Comparison of ENCODE assay signal across 24 mouse cellular contexts in genomic region chr16:90435231-90435630, GRCm38 (mm10). TPM values are rescaled to one million over a fixed set of nuclear protein-coding genes. Genes with fewer than 3 reads are reported as not detected.
DNase-seq lines count a peak whose midpoint lies in the region; ATAC-seq lines count a peak whose summit lies in the region.
"Had no signal": no experiment of that assay in that cellular context is flagged by ENCODE, and none has a peak within 500 bp of the region (broad histone marks: within the 10 kb centered on the region; RNA-seq: fewer than 3 reads in every experiment).

No protein-coding gene starts in this region.

- peaks cover 54% of the 10 kb centered on the region for H3K4me1 ChIP-seq in forebrain, embryonic 10.5 days
- H3K4me1 ChIP-seq in forebrain, embryonic 11.5 days (replicated peaks; ENCODE audit: control insufficient read depth, insufficient read depth, low read length) = peaks cover 10% of the 10 kb centered on the region; the same call in 1 of the 2 replicates
- no peaks in the 10 kb centered on the region for H3K4me1 ChIP-seq in liver, embryonic 16.5 days (ENCODE audit: control insufficient read depth, low read depth, low read length)
- peaks cover 49% of the 10 kb centered on the region for H3K4me1 ChIP-seq in embryonic facial prominence, embryonic 10.5 days

- no peak for DNase-seq in forebrain, embryonic 10.5 days (ENCODE audit: extremely low spot score, low spot score)
- no peak for DNase-seq in forebrain, embryonic 11.5 days (ENCODE audit: low spot score)
- no peak for DNase-seq in liver
- DNase-seq in embryonic facial prominence, embryonic 10.5 days (ENCODE audit: low spot score) = no peak
- no peak for DNase-seq in kidney, postnatal 25 days
- DNase-seq in urinary bladder, postnatal 4 days (ENCODE audit: low spot score in 2 of 2) = no peak
- DNase-seq: adrenal gland, postnatal 25 days; cerebellum, adult 11 months; cerebellum, postnatal 10 days; gastrocnemius, postnatal 25 days; kidney, adult 2 months; kidney, postnatal 14 days; lung, adult 2 months; midbrain, embryonic 14.5 days; retina, postnatal 1 day; right cerebral cortex, postnatal 4 days had no signal

- WGBS in forebrain, embryonic 10.5 days = 80% methylated on average over 4 of the region's 4 CpGs
- WGBS in forebrain, embryonic 11.5 days = 76% methylated on average over 4 of the region's 4 CpGs
- 41% methylated on average over 4 of the region's 4 CpGs for WGBS in liver, embryonic 16.5 days (ENCODE audit: insufficient replicate concordance)
- 68% methylated on average over 4 of the region's 4 CpGs for WGBS in embryonic facial prominence, embryonic 10.5 days

- no peak for ATAC-seq in forebrain, embryonic 11.5 days (replicated peaks; ENCODE audit: low FRiP score)
- ATAC-seq in liver, embryonic 16.5 days (ENCODE audit: low read depth) = peak; percentile 21; the same call in 1 of the 2 replicates
- ATAC-seq in megakaryocyte progenitor cell, adult 5-6 weeks (replicated peaks; ENCODE audit: poor library complexity) = peak; percentile 92
- ATAC-seq: CD4-positive, CD25-positive, alpha-beta regulatory T cell, adult 4 months; forebrain, embryonic 15.5 days; inflammation-experienced regulatory T-cells, adult 6 months had no signal

- no peak overlapping the region for H3K4me2 ChIP-seq in forebrain, embryonic 11.5 days (ENCODE audit: low read depth, low read length, severe bottlenecking)
- H3K4me2 ChIP-seq in liver, embryonic 16.5 days (ENCODE audit: low read depth, low read length) = no peak overlapping the region
- H3K4me2 ChIP-seq: forebrain, embryonic 15.5 days; heart, embryonic 15.5 days; limb, embryonic 15.5 days had no signal

- H3K27me3 ChIP-seq in forebrain, embryonic 10.5 days (ENCODE audit: poor library complexity, severe bottlenecking) = no peaks in the 10 kb centered on the region
- no peaks in the 10 kb centered on the region for H3K27me3 ChIP-seq in forebrain, embryonic 11.5 days (ENCODE audit: control insufficient read depth, insufficient read depth, low read length)
- no peaks in the 10 kb centered on the region for H3K27me3 ChIP-seq in liver, embryonic 16.5 days (ENCODE audit: control insufficient read depth, insufficient read depth, low read depth, low read length)
- no peaks in the 10 kb centered on the region for H3K27me3 ChIP-seq in embryonic facial prominence, embryonic 10.5 days (replicated peaks; ENCODE audit: low read depth, poor library complexity, severe bottlenecking)
- H3K27me3 ChIP-seq: forebrain, embryonic 15.5 days; heart, embryonic 15.5 days; limb, embryonic 15.5 days had no signal

- no peak overlapping the region for H3K4me3 ChIP-seq in forebrain, embryonic 10.5 days
- H3K4me3 ChIP-seq in forebrain, embryonic 11.5 days (ENCODE audit: low read depth, low read length) = no peak overlapping the region
- no peak overlapping the region for H3K4me3 ChIP-seq in liver, embryonic 16.5 days (ENCODE audit: low read depth, low read length)
- no peak overlapping the region for H3K4me3 ChIP-seq in embryonic facial prominence, embryonic 10.5 days
- H3K4me3 ChIP-seq: forebrain, embryonic 15.5 days; heart, embryonic 15.5 days; limb, embryonic 15.5 days had no signal

- H3K9ac ChIP-seq in forebrain, embryonic 11.5 days (ENCODE audit: low read length) = no peak overlapping the region
- no peak overlapping the region for H3K9ac ChIP-seq in liver, embryonic 16.5 days (ENCODE audit: low read depth, low read length)
- H3K9ac ChIP-seq: forebrain, embryonic 15.5 days; heart, embryonic 15.5 days; limb, embryonic 15.5 days had no signal

- peaks cover 15% of the 10 kb centered on the region; the same call in 1 of the 2 replicates for H3K9me3 ChIP-seq in forebrain, embryonic 10.5 days
- peaks cover 3% of the 10 kb centered on the region; the same call in 1 of the 2 replicates for H3K9me3 ChIP-seq in forebrain, embryonic 11.5 days (ENCODE audit: control insufficient read depth, low read length)
- no peaks in the 10 kb centered on the region for H3K9me3 ChIP-seq in liver, embryonic 16.5 days (replicated peaks; ENCODE audit: control insufficient read depth, low read length)
- H3K9me3 ChIP-seq in embryonic facial prominence, embryonic 10.5 days = peaks cover 14% of the 10 kb centered on the region; the same call in 1 of the 2 replicates
- H3K9me3 ChIP-seq: forebrain, embryonic 15.5 days; heart, embryonic 15.5 days had no signal

- peaks cover 87% of the 10 kb centered on the region for H3K36me3 ChIP-seq in forebrain, embryonic 10.5 days (replicated peaks)
- peaks cover 20% of the 10 kb centered on the region for H3K36me3 ChIP-seq in forebrain, embryonic 11.5 days (ENCODE audit: control insufficient read depth, insufficient read depth, low read length)
- peaks cover 6% of the 10 kb centered on the region for H3K36me3 ChIP-seq in liver, embryonic 16.5 days (ENCODE audit: control insufficient read depth, insufficient read depth)
- peaks cover 87% of the 10 kb centered on the region for H3K36me3 ChIP-seq in embryonic facial prominence, embryonic 10.5 days (replicated peaks)
- H3K36me3 ChIP-seq: G1E had no signal

- 0 out of 2 replicates have a peak overlapping the region, but pooled peaks have one; percentile 15 for H3K27ac ChIP-seq in forebrain, embryonic 10.5 days
- no peak overlapping the region for H3K27ac ChIP-seq in forebrain, embryonic 11.5 days (ENCODE audit: low read depth, low read length)
- H3K27ac ChIP-seq in liver, embryonic 16.5 days (ENCODE audit: low read length) = no peak overlapping the region
- H3K27ac ChIP-seq in embryonic facial prominence, embryonic 10.5 days (replicated peaks) = peak overlapping the region; percentile 44
- H3K27ac ChIP-seq: forebrain, embryonic 15.5 days; heart, embryonic 15.5 days; limb, embryonic 15.5 days had no signal

RNA-seq across cellular contexts. Expression of gene Hunk, which starts 49.4 kb away (rescaled TPM):
- polyA plus RNA-seq in forebrain, embryonic 10.5 days (2016; fragmentation: Nextera tagmentation; extraction: Ambion mirVana) = 13.7 and 14.9 TPM in 2 replicates
- 17.6 and 19.1 TPM in 2 replicates for polyA plus RNA-seq in forebrain, embryonic 11.5 days (2014; fragmentation: Nextera tagmentation; extraction: Ambion mirVana)
- polyA plus RNA-seq in liver, embryonic 16.5 days (2015; fragmentation: Nextera tagmentation; extraction: Ambion mirVana) = 1.3 TPM in 2 replicates
- 16.5 and 17.2 TPM in 2 replicates for polyA plus RNA-seq in embryonic facial prominence, embryonic 10.5 days (2016; fragmentation: Nextera tagmentation; extraction: Ambion mirVana)
- not detected in 2 replicates for total RNA-seq in megakaryocyte progenitor cell, adult 5-6 weeks (2015)
- not detected in 2 replicates for total RNA-seq in megakaryocyte progenitor cell, adult 5-6 weeks (2017)
- polyA plus RNA-seq: CD4-positive, CD25-positive, alpha-beta regulatory T cell, adult 4 months; G1E had no signal

Comparison
In these comparisons a context has a peak if more than half of its experiments do, and no peak if none do; other contexts are left out.
1. H3K27ac ChIP-seq: peak in forebrain, embryonic 10.5 days (single experiment) and embryonic facial prominence, embryonic 10.5 days (single experiment); none in forebrain, embryonic 11.5 days (single experiment) and liver, embryonic 16.5 days (single experiment).